Mouse (Mus musculus) frontal cortex, postnatal 14 days (tissue): ENCODE data around the gene Rangap1.

Experiments used
- DNase-seq, 2 experiments: peaks; one replicate each; pipeline ENCODE4 v3.0.0; 2022; ENCODE audit warnings: low spot score in 2 of 2

Rangap1 gene

DNA sequence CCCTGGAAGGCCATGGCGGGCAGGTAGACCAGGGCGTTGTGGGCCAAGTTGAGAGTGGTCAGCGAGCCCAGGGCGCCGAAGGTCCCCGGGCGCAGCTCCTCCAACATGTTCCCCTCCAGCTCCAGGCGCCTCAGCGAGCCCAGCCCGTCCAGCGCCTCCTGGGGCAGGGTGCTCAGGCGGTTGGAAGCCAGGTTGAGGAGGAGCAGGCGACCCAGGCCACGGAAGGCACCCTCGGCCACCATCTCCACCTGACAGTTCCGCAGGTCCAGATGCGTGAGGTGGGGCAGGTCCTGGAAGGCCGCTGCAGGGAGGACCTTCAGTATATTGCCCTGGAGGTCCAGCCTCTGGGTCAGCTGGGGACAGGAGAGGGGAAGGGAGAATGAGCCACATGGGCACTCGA lies 50.4 kb downstream of the Rangap1 start:
- no peak for DNase-seq

DNA sequence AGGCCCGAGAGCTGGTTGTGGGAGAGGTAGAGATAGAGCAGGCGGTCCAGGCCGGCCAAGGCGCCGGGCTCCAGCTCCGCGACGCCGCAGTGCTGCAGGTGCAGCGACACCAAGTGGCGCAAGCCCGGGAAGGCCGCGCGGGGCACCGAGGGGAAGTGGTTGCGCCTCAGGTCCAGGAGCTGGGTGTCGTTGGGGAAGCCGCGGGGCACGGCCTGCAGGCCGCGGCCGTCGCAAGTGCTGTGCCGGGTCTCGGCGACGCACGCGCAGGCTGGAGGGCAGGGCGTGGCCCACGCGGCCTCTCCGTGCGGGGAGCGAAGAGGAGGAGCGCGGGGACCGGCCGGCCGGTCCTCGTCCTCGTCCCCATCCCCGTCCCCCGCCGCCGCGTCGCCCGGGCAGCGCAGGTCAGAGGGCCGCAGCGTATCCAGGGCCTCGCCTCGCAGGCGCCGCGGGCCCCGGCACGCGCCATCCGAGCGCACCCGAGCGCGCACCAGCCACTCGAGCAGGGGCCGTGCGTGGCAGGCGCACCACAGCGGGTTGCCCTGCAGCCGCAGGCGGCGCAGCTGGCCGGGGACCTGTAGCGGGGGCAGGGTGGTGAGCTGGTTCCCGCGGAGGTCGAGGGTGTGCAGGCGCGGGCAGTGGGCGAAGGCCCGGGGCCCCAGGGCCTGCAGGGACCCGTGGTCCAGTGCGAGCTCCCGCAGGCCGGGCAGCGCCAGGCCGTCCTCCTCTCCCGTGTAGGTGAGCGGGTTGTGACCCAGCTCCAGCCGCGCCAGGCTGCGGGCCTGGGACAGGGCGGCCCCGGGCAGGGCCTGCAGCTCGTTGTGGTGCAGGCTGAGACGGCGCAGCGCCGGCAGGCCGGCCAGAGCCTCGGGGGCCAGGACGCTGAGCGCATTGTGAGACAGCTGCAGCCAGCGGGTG lies 51.1 kb downstream of the Rangap1 start:
- DNase-seq: peak; percentile 53 to 71

DNA sequence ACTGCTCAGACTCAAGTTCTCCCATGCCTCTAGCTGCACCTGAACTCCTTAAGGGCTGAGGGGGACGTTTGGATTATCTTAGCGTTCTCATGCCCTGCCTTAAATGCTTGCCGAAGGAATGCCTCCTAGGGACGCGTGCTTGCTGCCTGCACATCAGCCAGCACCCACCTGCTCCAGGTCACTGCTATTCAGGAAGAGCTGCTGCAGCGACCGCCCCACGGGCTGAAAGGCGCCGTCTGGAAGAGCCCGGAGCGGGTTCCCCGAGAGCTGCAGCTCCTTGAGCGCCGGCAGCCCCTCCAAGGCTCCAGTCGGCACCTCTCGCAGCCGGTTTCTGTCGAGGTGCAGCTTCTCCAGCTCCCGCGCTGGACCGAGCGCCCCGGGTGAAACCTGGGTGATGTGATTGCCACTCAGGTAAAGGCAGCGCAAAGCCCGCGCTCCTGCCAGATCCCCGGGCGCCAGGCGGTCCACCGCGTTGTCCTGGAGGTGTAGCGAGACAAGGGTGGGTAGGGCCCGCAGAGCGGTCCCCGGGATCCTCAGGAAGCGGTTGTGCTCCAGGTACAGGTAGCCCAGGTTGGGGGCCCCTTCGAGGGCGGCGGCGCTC lies 51.9 kb downstream of the Rangap1 start:
- DNase-seq: no peak

DNA sequence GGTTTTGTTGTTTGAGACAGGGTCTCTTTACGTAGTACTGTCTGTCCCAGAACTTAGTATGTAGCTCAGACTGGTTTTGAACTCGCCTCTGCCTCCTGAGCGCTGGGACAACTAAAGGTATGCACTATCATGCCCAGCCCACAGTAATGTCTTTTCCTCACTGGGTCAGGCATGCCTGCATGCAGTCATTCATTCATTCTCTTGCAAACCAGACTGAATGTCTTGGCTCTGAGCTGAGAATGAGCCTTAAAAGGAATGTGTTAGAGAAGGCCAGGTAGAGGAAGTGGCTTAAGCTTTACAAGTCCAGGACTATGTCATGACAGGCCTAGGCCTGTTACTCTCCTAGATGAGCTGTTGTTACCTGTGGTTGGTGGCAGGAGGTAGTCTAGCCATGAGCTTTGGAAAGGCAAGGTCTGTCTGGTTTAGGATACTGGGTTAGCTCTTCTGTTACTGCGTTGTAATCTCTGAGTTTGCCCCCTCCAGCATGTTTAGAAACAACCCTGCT lies 65.0 kb downstream of the Rangap1 start:
- DNase-seq: no peak

DNA sequence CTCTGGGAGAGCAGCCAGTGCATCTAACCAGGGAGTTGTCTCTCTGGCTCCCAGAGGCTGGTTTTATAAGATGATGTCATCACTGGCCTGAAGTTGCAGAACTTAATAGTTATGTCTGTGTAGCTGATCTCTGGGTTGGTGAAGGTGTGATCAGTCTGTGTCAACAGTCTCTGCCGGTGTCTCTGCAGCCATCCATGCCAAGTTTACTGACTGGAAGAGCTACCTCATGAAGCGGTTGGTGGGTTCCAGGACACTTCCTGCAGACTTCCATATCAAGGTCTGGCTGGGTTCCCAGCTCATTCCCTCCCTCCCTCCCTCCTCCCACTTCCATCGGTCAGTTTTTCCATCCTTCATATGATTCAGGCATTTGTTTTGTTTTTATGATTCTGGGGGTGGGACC lies 68.7 kb downstream of the Rangap1 start:
- no peak for DNase-seq

DNA sequence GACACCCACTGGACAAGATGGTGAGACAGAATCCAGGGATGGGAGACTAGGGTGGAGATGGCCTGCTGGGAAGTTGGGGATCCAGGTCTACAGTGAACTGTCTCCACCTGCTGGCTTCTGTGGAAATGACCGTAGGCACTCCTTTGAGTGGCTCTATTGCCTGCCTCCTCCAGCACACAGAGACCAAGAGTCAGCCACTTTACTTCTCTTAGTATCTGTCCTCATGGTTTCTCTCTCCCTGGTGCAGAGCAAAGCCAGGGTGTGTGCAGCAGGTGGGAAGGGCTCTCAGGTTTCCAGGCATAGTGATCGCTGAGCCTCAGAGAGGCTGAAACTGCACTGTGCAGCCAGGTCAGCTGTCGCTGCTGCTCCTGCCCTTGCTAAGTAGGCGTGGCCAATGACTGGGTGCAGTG lies 75.1 kb downstream of the Rangap1 start:
- peak in 1 of 2 experiments; percentile 32 for DNase-seq

DNA sequence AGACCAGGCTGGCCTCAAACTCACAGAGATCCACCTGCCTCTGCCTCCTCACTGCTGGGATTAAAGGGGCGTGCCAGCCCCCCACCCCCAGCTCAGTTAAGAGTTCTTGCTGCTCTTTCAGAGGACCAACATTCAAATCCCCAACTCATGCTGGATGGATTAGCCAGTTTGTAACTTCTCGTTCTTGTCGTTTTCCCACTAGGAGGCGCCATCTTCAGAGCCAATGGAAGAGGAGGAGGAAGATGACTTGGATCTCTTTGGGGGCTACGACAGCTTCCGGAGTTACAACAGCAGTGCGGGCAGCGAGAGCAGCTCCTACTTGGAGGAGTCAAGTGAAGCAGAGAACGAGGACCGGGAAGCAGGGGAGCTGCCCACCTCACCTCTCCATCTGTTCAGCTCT lies 78.4 kb downstream of the Rangap1 start:
- no peak for DNase-seq

DNA sequence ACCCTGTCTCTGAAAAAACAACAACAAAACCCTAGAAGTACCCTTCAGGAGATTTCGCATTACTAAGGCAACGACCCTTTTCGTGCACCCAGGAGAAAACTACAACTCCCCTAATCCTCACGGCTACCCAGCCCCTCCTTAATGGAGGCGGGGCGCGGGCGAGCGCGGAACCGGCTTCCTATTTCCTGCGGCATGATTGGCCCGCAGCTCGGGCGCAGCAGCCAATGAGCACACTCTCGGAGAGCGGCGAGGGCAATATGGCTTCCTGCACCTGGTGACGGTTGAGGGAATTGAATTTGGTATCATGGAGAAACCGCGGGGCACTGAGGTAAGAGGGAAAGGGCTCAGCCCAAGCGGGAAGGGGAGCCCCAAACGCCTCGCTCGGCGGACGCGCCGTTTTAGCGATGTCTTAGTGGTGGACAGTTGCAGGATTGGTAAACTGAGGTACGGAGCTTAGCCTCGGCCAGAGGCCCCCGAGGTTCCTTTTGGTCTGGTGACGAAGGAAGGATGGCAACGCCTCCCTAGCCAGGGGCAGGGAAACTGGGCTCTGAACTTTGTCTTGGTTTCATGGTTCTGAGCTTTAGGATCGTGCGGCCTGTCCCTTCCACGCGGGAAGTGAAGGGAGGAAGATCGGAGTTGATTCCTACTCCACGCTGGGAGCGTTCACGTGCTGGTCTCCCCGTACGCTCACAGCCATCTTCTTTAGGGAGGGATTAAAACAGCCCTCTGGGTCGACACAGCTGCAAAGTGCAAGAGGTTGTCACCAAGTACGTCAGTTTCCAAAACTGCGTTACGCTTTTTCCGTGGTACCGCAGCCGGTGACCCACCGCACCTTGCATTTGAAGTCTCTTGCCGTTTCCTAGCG lies 81.4 kb downstream of the Rangap1 start, which contains the start of gene L3mbtl2:
Gene L3mbtl2, plus strand, starts transcription at position 193 of the 865 bp plus-strand sequence.
- peak; percentile 85 to 90 for DNase-seq

DNA sequence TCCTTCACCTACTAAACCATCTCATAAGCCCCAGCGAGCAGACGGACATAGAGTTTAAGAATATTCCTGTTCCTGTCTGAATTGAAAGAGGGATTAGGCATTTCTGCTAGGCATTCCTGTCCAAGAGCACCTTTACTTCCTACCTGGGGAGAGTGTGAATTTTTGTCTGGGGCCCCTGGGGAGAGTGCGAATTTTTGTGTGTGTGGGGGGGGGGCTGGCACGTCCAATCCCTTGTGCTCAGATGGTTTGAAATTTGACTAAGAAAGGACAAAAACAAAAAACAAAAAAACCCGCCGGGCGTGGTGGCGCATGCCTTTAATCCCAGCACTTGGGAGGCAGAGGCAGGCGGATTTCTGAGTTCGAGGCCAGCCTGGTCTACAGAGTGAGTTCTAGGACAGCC lies 82.0 kb downstream of the Rangap1 start:
- DNase-seq: no peak

DNA sequence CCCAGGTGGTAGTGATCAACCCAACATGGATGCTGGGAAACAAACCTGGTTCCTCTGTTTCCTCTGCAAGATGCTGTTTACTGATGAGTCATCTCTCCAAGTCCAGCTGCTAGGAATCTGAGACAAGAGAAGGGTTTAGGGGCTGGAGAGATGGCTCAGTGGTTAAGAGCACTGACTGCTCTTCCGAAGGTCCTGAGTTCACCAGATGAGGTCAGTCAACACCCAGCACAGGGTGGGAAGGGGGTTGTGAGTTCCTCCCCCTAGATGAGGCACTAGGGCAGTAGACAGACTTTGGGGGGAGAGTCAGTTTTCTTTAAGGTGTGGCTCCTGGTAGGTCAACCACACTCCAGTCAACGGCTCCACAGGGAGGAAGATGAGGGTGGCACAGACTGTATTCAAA lies 83.6 kb downstream of the Rangap1 start:
- DNase-seq: no peak
